Comparison of ENCODE assay signal across 21 mouse cellular contexts in the genomic region with DNA sequence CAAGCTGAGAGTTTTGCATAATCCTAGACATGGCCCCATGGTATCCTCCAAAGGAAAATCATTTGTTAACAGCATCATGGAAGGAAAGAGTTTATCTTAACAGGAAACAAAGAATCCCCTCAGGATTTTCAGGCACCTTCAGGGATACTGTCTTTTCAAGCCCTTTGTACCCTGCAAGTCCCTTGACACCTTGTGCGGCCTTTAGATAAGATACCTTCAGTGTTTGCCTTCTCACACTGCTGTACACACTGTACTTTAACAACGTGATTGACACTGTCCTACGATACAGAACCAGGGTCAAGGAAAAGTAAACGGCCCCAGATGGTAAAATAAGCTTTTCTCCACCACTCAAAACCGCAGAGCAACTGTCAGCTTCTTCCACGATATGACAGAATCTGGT. TPM values are rescaled to one million over a fixed set of nuclear protein-coding genes. Genes with fewer than 3 reads are reported as not detected.
"Had no signal": no experiment of that assay in that cellular context is flagged by ENCODE, and none has a peak within 500 bp of the region (broad histone marks: within the 10 kb centered on the region; RNA-seq: fewer than 3 reads in every experiment).

No protein-coding gene starts in this region.

- H3K4me1 ChIP-seq: neural tube, embryonic 12.5 days; neural tube, embryonic 15.5 days; stomach, embryonic 15.5 days had no signal

- H3K9me3 ChIP-seq: liver, embryonic 15.5 days; neural tube, embryonic 12.5 days; neural tube, embryonic 15.5 days; stomach, embryonic 15.5 days had no signal

- H3K27me3 ChIP-seq: neural tube, embryonic 12.5 days; neural tube, embryonic 15.5 days; stomach, embryonic 15.5 days had no signal

- ATAC-seq: lung, postnatal 0 days had no signal

- H3K27ac ChIP-seq: kidney, postnatal 0 days; layer of hippocampus, adult 2 months; left cerebral cortex, adult 2 months; liver, embryonic 15.5 days; neural tube, embryonic 12.5 days; neural tube, embryonic 15.5 days; stomach, embryonic 15.5 days had no signal

- H3K9ac ChIP-seq: liver, embryonic 15.5 days; lung, embryonic 14.5 days; neural tube, embryonic 12.5 days; neural tube, embryonic 15.5 days; stomach, embryonic 15.5 days had no signal

- H3K4me2 ChIP-seq: liver, embryonic 15.5 days; lung, embryonic 14.5 days; midbrain, embryonic 11.5 days; neural tube, embryonic 12.5 days; neural tube, embryonic 15.5 days; stomach, embryonic 15.5 days had no signal

- H3K4me3 ChIP-seq: layer of hippocampus, adult 2 months; left cerebral cortex, adult 2 months; liver, embryonic 15.5 days; megakaryocyte, embryonic 14.5 days; neural tube, embryonic 12.5 days; neural tube, embryonic 15.5 days; stomach, embryonic 15.5 days had no signal

- DNase-seq: kidney, adult 2 months; kidney, postnatal 25 days; layer of hippocampus, postnatal 36 days; lung, embryonic 14.5 days; lung, postnatal 36 days; midbrain, embryonic 14.5 days; retina, postnatal 1 day; right cerebral cortex, postnatal 25 days; spleen, adult 18-20 months; thymus, postnatal 25 days had no signal

- H3K36me3 ChIP-seq: liver, embryonic 15.5 days; neural tube, embryonic 12.5 days; neural tube, embryonic 15.5 days; stomach, embryonic 15.5 days had no signal

RNA-seq across cellular contexts. Expression of a gene that starts 10.1 kb away (rescaled TPM):
- total RNA-seq: layer of hippocampus, adult 2 months; layer of hippocampus, postnatal 36 days; left cerebral cortex, postnatal 10 days had no signal
